Mouse (Mus musculus) lung, adult 18-20 months (tissue): ENCODE results near the gene Scrt2.
"Not testable (repeated sequence)": the region's sequence is repeated elsewhere in the genome, so short reads cannot be mapped to it uniquely, and the experiment has no call there.

Experiments
- DNase-seq, 2 experiments: peaks; one replicate each; pipeline ENCODE4 v3.0.0; 2022; ENCODE audit warnings: mixed read lengths in 2 of 2

Gene Scrt2

DNA sequence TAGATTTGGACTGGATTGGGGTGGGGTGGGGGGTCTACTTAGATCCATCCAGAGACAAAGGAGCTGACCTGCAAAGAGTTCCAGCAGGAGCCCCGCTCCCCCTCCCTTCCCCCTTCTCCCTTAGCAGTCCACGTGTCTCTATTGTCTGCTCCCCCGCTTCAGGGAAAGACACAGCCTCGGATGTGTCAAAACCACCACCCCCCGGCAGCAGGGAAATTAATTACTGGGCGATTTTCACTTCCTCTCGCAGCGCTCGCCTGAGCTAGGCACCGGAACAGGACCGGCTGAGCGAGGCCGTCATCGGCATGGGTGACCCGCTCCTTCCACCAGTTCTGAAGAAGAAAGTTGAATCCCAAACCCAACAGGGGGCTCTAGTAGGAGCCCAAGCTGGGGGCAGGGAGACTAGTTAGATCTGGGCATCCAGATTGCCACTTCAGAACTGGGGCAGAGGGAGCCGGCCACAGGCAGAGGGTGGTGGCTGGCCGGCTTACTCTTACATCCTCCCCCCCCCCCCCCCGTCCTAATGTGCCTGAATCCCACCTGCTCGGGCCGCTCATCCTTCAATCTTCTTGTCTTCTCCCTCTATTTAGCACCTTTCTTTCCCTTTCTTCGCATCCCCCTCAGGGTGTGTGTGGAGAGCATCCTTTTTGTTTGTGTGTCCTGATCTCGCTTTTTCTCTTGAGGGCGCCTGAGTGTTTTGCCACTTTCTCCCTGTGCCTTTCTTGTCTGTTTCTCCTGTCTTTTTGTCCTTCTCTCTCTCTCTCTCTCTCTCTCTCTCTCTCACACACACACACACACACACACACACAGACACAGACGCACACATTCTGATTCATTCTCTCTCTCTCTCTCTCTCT lies at the start of gene Scrt2:
Gene Scrt2 (plus strand): TSS at position 845 of the 857 bp plus-strand sequence.
- DNase-seq: no peak

DNA sequence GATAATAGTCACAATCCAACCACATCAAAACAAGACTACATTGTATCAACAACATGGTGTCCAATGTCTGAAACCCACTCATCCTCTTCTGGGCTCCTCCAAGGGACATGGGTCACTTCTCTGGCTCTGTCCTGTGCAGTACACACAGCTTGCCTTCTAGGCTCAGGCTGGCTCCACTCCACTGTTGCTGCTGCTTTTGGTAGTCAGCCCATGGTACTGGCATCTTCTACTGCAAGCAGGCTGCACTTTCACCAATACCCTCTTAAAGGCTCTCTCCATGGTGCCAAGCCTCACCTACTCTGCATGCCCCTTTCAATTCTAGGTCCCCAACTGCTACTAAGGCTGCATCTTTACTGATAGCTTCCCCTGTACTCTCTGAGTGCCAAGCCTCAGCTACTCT lies 41.2 kb upstream of the Scrt2 start:
- DNase-seq: no peak

DNA sequence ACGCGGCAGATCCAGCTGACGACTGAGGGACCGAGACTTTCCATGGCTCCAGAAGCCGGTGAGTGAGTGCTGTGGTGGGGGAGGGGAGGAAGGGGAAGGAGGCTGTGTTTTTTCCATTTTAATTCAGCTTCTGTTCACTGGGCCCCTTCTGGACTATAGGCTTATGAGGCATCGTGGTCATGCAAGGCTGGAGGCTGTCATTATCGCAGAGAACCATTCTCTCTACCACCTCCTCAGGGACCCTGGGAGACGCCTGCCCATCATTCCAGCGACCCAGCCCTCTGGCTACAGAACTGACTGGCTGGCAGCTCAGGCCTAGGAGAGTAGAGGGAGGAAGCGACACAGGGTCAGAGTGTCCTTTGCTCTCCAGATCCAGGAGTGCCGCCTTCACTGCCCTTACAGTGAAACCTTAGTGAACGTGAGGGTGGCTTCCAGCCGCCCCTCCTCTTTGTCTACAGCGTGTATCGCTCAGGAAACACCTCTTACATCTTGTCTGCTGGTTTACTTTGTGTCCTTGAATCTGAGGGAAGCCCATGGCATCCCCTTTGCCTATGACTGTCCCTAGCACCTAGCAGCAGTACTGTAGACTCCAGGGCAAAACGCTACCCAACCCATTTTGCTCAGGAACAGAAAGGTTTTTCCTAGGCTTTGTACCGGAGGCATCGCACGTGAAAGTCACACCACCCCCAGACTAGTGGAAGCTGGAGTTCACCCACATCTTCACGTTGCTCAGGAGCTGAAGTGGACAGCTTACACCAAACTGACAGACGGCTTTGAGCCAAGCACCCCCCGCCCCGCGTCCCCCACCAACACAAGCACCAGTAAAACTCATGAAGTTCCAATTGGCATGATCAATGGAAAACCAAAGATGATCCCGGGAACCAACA lies 34.0 kb upstream of the Scrt2 start:
- DNase-seq: no peak

DNA sequence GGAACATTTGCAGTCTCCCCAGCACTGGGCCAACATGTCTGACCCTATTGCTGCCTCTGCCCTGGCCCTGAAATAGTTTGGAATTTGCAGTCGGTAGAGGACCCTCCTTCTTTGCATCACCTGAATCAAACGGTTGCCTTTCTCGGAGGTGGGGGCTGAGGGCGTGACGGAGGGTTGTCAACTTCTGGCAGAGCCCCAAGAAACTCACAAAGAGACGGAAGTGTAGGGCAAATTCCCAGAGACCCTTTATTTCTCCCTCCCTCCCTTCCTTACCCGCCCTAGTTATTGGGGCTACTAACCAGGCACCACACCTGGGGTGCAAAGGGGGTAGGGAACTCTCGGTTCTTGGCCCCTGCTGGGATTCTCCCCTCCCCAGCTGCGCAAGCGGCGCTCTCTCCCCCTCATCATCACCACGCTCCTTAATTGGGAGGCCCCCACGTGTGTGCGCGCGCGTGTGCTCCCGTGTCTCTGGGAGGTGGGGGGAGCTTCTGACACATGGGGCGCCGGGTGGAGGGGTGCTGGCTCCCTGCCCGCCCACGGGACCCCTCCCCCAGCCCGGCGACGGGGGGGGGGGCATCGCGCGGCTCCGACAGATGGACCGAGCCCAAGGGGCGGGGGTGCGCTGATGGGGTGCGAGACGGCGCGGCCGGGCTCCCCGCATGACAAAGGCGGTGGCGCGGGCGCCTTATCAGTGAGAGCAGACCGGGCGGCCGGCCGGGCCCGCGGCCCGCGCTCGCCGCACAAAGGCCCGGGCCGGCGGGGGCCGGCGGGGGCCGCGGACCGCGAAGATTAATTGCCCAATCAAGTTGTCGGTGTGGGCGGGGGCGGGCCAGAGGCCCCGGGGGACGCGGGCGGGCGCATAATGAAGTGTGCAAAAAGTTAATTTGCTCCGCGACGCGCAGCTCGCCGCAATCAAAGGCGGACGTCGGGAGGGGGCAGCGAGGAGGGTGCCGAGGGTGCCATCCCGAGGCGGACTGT lies 33.0 kb upstream of the Scrt2 start:
- DNase-seq: no peak

DNA sequence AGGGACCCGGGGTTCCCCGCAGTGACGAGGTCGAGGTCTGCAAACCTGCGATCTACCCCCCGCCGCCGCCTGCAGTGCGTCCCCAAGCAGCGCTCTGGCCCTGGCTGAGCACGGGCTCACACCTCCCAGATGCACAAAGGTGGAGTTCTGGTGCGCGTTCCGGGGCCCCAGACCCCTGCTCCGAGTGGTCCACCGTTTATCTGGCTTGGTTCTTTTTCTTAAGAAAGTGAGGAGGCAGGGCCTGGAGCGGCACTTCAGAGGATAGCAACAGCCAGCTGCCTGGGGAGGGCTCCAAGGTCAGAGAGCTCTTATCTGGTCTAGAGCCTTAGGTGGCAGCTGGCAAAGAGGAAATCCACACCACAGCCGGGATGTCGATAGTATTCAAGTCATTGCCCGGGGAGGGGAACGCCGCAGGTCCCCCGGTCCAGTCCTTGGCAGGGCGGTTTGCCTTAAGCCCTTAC lies 32.3 kb upstream of the Scrt2 start:
- no peak for DNase-seq

DNA sequence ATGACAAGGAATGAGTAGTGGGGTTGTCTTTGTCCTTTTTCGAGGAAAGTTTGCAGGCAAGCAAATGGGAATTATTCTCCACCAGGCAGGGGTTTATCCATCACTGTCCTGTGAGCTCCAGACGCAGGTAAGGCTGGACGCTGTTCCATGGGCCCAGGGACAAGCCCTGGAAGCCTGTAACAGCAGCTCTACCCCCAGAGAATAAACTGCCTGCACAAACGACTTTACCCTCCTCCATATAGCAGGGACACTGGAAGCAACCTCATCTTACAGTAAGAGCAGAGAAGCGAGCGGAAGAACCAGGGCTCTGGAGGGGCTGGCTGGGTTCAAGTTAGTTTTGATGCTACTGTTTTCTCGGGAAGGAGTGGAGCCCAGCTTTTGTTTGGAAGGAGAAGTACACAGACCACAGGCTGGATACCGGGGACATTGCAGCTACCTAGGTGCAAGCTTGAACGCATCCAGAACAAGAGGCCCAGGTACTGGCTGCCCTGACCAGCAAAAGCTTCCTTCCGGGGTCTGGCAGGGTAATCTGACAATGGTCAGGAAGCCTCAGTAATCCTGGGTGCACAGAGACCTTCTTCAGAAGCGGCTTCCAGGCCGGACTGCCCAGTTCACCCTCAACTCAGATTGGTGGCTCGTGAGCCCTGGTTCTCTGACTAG lies 31.6 kb upstream of the Scrt2 start:
- no peak for DNase-seq

DNA sequence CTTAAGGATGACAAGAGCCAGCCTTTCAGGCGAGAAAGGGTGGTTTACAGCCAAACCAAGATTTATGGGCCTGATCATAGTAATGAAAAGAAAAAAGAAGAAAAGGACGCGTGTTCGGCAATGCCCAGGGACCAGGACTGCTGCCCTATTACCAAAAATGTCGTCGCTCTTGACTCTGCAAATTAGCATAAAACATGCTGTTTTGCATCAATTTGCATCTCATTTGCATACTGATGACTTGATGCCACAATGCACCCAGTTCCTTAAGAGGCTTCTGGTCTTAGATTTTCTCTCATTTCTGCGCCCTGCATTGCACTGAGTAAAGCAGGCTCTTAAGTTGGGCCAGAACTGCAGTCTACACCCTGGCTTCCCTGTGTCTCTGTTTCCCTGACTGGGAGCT lies 31.0 kb upstream of the Scrt2 start:
- no peak for DNase-seq

DNA sequence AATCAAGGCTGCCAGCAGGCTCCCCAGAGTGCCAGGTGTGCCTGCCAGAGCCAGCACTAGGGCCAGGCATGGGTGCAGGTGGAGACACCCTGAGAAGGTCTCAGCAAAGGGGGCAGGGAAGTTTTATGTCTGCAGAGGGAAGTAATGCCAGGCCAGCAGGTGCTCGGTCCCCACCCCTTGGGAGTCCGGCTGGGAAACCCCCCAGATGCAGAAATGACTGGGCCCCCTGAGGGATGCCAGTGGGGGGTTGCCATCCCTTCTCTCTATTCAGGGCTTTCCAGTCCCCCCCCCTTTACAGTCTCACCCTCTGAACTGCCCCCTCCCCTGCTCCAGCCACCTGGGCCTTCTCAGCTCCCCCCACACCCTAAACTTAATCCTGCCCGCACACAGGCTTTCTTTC lies 29.3 kb upstream of the Scrt2 start:
- DNase-seq: no peak

DNA sequence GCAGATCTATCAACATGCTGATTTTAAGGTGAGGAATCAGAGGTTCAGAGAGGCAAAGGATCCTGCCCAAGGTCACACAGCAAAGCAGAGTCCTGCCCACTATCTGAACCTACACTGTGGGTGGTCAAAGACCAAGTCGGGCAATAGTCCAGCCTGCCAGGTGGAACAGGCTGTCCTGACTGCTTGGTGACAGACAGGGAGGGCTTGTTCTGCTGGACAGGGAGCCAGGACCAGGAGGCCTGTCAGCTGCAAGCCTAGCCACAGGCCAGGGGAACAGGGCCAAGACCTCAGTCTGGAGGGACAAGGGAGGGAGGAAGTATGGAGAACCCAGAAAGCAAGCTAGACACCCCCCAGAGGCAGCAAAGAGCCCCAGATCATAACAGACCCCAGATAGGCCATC lies 25.9 kb upstream of the Scrt2 start:
- DNase-seq: no peak

DNA sequence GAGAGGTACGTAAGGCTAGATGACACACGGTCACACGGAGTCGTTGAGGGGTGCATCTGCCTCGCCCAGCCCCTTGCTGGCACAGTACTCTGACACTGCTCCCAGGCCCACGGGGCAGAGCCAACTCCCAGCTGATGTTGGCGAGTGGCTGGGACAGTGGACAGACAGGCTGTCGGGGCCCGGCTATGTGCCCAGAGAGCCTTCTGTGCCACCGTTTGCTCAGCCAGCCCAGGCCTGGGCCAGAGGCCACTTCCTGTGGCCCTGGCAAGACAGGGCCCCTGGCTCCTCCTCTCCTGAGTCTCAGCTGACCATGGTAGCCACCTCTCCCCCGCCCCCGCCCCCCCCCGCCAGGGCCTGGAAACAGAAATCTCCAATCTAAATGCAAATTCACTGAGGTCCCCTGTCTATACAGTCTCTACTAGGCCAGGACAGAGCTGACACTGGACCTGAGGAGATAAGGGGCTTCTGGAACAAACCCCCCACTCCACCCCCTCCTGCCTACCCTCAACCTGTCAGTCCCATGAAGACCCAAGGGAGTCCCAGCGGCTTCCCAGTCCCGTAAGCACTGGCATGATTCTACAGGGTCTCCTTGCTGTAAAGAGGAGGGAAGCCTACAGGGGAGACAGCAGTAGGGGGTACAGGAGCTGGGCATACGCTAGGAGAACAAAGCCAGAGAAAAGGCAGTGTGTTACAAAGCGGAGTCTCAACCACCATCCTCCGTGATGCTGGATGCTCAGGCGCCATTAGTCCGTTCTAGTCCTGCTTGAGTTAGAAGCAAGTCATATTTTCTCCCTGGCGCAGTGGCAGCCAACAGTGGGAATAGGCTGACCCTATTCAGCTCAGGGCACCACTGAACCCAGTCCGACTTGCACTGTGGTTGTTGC lies 24.7 kb upstream of the Scrt2 start:
- DNase-seq: no peak

DNA sequence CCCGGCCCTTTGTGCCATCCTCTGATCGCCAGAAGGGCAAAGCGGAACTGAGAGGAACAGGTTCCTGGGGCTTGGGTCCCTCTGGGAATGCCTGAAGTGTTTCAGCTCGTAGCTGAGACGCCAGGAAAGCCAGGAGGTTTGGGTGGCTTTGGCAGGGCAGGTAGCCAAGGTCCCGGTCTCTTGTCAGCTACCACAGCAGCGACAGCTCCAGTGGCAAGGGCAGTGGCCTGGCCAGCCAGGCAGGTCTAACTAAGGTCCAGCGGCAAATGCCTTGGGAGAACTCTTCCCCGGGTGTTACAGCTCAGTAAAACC lies 24.1 kb upstream of the Scrt2 start:
- DNase-seq: no peak

DNA sequence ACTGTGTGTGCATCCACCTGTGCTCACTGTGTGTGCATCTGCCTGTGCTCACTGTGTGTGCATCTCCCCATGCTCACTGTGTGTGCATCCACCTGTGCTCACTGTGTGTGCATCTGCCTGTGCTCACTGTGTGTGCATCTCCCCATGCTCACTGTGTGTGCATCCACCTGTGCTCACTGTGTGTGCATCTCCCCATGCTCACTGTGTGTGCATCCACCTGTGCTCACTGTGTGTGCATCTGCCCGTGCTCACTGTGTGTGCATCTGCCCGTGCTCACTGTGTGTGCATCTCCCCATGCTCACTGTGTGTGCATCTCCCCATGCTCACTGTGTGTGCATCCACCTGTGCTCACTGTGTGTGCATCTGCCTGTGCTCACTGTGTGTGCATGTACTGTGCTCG lies 18.5 kb upstream of the Scrt2 start:
- not testable (repeated sequence) for DNase-seq

DNA sequence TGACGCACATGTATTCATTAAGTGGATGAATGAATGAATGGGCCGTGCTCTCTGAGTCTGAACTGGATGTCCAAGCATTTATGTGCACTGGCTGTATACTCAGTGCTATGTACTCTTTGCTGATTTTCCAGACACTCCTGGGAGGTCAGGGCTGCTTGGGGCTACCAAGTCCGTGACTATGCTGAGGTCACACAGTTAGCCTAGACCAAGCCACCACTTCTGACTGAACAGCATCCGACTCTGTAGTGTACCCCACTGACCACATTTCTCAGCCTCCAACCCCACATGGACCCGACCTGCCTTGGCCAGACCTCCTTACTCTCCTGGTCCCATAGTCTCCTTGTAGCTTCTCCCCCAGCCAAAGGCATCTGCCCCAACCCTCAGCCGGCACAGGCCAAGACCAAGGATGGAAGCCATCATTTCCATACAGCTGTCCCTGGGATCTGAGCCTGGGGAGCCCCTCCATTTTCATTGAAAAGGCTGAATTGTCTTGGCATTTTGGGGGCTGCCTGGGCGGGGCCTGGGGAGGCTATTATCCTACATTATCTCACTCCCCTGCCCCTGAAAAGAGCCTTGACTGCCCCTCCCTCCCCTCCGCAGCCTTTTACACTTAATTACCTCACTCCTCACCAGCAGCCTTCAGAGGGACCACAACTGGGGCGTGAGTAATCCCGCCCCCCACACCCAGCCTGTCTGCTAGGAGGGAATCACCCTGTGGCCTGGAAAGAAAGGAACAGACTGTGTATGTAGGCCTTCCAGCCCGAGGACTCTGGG lies 12.5 kb upstream of the Scrt2 start:
- no peak for DNase-seq

DNA sequence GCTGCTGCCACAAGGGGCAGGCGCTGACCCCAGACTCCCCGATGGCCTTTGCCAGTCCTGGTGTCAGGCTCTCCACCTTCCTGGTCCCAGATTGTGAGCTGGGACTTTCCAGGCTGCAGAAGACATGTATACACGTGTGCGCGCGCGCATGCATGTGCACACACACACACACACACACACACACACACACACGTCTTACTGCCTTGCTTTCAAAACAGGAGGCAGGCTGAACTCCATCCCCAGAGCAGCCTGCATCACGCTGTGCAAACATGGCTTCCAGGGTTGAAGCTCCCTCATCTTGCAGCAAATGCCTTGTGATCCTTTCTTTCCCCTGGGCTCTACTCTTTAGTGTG lies 11.9 kb upstream of the Scrt2 start:
- DNase-seq: no peak

DNA sequence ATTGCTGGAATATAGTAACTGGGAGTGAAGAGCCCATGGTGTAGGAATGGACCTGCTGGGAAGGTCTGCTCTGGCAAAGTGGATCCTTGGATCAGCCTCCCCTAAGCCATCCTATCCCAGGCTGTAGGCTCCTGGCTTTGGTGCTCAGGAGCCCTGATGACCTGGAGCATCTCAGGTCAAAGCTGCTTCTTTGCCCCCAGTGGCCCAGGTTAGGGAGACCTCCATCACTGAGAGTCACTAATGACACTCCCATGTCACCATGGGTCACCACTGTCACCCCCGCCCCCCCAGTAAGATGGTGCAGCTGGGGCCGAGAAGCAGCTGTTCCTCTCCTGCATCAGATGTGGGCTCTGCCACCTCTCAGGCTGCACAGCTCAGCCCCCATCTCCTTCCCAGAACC lies 11.4 kb upstream of the Scrt2 start:
- DNase-seq: no peak

DNA sequence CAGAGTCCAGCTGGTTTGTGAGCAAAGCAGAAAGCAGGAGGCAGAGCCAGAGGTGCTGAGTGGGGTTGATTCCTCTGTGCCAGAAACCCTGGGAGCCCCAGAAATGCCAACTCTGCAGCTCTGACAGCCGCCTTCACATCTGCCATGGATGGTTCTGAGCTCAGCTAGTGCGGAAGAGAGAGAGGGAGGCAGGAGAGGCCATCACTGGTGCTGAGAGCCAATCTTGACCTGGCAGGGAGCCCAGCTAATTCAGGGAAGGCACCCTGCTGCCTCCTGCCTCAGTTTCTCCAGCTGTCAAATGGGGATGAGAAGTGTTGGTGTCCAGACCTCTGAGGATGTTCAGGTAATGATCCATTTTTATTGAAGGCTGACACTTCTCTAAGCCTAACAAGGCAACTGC lies 6.8 kb upstream of the Scrt2 start:
- DNase-seq: no peak

DNA sequence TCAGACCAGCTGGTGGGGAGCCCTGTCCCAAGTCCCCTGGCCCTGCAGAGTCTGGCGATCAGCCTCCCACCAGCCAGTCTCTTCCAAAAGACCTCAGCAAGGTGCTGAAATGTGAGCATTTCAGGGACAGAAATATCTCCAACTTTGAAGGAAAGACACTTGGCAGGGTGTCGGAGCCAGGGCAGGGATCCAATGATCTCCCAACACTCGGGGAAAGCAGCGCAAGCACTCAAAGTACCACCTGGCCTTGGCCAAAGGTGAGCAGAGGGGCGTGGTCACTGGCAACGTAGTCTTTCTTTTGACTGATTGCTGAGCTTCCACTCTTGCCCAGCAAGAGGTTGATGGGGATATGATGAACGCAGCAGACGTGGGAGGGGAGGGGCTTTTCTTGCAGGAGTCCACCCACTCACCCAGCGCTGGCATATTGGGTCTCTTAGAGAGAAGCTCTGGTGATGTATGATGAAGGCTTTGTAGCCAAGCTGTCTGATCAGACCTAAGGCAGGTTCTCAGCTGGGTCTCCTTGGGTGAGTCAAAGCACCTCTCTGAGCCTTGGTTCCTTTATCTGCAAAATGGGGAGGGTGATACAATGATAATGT lies 5.9 kb upstream of the Scrt2 start:
- no peak for DNase-seq

DNA sequence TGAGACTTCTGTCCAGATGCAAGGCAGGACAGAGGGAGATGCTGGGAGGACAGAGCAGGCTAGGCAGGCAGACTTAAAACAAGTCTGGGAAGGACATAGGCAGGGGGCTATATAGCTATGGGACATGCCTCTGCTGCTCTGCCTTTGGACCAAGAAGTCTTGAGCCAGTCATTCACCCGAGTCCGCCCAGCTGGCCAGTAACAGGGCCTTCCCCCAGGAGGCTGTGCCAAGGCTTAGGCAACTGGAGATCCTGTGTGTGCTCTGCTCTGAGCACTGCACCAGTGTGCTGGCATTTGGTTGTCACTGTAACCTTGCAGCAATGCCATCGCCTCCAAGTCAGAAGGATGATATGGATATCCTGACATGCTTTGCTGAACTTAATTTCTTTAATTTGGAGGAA lies 4.0 kb upstream of the Scrt2 start:
- no peak for DNase-seq

DNA sequence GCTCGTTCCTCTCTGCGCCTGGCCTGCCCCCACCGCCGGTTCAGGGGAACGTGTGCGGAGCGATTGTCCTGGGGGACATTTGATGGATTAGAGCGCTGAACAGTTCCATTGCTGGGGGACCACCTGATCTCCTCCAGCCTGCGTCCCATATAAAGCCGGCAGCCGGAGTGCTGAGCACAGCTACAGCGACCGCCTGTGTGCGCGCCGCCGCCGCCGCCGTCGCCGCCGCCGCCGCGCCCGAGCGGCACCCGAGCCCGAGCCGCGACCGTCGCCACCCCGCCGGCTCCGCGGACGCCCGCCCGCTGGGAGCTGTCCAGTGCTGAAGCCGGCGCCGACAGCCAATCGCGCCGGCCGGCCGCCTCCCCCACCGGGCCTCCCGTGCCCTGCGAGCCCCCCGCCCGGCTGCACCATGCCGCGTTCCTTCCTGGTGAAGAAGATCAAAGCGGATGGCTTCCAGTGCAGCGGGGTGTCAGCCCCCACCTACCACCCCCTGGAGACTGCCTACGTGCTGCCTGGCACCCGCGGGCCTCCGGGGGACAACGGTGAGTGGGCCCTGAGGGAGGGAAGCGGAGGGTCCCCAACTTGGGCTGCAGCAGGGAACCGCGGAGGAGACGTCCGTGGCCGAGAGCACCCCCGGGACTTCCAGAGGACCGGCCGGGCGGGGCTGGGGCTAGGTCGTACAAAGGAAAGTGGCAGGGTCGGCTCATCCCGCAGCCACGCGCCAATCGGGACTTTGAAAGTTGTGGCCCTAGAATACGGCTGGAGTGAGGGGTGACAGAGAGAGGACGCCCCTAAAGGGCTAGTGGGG lies 516 bp downstream of the Scrt2 start:
- DNase-seq: peak; percentile 56 to 66
